Mouse (Mus musculus) liver, embryonic 18 days (tissue): ENCODE measurements around the gene Cpt1c. TPM values are rescaled to one million over a fixed set of nuclear protein-coding genes. Genes with fewer than 3 reads are reported as not detected.

Experiments used
- polyA plus RNA-seq: library from polyadenylated mRNA; depleted of rRNA; stranded (reverse); fragments of >200 nt; gene quantifications from 2 replicates; pipeline ENCODE4 v1.2.3, GENCODE M21; 2012; rRNA removed

The Cpt1c gene
- polyA plus RNA-seq = 2.3 and 2.6 TPM in 2 replicates

DNA sequence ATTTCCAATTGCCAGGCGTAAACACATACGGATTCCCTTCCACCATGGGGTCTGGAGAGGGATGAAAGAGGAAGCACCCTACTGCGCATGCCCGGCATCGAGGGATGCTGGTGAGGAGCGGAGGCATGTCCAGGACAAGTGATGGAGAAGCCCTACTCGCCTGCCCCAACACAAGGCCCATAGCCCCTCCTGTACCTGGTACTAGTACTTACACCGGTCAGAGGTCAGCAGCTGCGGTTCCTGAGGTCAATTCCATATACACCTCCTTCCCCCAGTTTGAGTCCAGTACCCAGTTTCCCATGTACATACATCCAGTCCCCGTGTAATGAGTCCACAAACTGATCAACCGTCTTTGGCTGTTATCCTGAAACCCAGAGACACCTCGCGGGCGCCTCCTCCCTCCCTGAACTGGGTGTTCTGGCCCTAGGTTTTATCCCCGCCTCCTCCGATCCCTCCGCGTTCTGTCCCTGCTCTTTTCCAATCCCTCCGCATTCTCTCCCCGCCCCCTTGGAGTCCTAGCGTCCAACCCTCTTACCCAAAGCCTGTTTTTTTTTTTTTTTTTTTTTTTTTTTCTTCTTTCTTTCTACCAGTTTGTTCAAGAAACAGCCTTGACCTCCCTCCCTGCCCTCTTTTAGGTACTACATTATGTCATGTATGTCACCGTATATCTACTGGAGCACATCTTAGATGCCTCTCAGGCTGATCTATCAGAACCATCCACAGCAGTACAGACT lies at the start of gene Cpt1c:
Cpt1c (minus strand) TSS at position 469 of the 734 bp plus-strand sequence.

DNA sequence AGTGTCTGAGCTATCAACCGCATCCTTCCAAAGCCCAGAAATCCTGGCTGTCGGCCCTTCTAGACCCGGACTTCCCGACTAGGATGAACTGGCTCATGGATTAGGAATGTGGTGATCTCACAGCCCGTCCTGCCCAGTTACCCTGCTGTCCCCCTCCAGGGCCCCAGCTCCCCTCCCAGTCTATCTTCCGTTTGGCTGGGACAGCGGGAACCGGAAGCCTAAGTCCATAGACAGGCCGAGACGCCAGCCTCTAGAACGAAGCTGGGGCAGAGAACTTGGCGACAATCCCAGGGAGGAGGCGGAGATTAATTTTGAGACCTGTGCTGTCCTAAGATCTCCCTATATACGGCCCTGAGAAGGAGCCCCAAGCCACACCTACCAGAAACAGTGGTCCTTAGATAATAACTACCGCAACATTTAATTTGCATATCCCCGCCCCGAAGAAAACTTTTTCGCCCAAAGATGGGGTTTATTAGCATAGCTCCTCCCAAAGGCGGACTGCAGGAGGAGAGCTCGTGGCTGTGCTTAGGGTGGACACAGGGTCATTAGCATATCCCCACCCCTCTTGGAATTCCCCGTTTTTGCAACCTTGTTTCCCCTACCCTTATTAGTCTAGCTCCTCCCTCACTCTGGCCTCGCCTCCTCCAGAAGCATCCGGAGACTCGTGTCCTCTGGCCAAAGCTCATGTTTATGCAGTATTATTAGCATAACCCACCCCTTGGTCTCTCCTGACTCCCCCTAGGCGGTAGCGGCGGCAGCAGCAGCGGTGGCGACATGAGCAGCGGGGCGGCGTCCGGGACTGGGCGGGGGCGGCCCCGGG lies 42.8 kb upstream of the Cpt1c start, which contains the start of gene Rras:
Rras (plus strand) TSS at position 720 of the 820 bp plus-strand sequence.

DNA sequence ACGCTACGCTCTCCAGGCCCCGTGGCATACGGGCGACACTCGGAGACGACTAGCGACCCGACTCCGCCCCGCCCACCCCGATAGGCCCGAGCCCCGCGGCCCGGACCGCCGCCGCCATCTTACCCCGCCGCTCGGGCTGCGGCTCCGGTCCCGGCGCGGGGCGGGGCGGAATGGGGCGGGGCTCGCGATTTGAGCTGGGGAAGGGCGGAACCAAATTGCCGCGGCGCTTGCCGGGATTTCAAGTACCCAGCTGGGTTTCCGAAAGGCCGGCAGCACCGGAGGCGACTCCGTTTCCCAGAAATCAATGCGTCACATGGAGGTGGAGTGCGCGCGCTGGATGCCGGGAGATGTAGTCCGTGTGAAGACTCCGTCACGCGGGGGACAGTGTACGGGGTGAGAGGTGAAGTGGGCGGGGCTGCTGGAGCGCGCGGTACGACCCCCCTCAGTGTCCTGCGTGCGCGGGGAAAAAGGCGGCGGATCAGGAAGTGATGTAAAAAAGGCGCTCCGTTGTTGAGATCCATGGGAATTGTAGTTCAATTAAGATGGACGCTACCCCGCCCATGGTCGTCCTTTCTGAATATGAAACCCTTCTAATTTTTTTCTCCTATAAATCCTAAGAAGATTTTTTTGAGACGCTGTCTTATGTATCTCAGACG lies 41.4 kb upstream of the Cpt1c start, which contains the start of gene Scaf1:
Scaf1 (minus strand) TSS at position 407 of the 656 bp plus-strand sequence.

DNA sequence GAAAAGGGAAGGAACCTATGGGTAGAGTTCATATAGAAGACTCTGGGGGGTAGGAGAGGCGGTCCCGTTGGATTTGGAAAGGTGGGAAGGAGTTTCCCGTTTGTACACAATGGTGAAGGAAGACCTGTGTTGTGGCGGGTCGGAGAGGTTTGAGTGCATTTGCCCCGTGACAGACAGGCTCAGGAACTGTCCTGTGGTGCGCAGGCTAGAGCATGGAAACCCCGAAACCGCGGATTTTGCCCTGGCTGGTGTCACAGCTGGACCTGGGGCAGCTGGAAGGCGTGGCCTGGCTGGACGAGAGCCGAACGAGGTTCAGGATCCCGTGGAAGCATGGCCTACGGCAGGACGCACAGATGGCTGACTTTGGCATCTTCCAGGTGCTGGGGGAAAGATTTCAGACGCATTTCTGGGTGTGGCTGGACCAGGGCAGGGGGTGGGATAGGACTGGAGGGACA lies 23.9 kb upstream of the Cpt1c start, which contains the start of gene Bcl2l12:
Bcl2l12 (minus strand) TSS at position 212 of the 455 bp plus-strand sequence.

DNA sequence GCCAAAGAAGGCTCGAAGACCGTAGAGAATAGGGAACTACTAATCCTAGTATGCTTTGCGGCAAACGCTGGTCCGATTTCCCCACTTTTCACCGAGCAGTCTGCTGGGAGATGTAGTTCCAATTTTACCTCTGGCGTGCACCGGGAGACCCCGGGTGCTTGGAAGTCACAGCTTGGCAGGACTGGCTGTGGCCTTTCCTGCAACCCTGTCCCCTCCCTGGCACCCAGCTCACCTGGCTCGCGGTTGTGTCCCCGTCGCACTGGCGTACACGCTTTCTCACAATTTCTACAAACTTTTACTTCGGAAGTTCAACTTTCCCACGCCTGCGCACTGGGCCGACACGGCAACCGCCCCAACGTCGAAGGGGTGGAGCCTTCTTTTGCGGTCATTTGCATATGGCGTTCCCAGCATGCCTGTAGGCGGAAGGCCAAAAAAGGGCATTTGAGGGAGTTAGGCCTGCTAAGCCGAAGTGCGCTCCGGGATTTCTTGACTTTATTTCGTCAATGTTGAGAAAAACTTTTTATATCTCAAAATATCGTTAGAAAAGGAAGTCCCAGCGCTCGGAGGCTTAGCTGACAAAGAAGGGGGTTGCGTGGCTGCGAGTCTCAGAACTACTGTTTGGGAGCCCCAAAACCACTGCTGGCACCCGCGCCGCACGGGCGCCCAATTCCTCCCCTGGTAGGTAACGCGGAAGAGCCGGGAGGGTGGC lies 22.7 kb upstream of the Cpt1c start, which contains the start of gene Irf3:
Irf3 (plus strand) TSS at position 418 of the 709 bp plus-strand sequence.

DNA sequence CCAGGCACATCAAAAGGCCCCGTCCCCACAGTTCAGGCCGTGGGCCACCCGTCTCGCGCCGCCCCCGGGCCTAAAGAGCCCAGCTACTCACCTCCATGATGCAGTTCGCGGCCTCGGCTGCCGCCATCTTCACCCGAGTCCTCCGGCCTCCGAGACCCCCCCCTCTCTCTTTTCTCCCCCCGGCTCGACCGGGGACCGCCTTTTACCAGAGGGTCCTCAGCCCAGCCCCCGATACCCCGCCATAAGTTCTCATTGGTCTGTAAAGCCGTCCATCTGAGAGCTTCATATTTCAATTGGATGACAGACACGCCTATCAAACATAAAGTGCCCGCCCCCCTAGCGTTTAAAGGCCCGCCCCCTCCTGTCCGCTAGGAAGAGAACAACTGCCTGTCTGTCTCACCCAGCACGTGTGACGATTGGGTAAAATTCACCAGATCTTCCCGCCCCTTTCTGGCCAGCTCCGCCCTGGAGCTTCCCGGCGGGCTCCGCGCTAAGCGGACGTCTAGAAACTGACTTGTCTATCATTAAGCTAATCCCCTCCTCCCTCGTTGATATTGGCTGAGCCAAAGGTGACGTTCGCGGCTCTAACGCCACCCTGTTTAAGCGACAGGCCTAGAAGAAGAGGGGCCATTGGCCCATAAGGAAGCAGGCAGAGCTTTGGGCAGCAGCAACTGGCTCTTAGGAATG lies 11.7 kb upstream of the Cpt1c start, which contains the start of gene Prmt1:
Prmt1 (minus strand) TSS at position 377 of the 687 bp plus-strand sequence.

DNA sequence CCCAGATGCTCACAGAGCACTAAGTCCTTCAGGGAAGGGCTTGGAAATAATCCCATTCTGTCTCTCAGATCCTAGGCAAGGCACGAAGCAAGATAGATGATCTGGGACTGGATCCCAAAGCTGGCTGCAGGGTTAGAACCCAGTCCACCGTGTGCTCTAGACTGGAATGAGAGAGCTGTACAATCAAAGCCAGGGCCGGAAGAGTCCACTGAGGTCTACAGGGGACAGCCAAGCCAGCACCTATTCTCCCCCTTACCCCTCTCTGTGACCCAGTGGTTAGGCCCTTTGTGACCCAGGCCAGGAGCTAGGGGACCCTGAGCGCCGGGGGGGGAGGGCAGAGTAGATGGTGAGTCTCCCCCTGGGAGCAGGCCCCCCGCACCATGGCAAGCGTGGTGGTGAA lies 31.7 kb downstream of the Cpt1c start, which contains the start of gene Tsks:
Tsks (plus strand) TSS at position 301 of the 400 bp plus-strand sequence.

DNA sequence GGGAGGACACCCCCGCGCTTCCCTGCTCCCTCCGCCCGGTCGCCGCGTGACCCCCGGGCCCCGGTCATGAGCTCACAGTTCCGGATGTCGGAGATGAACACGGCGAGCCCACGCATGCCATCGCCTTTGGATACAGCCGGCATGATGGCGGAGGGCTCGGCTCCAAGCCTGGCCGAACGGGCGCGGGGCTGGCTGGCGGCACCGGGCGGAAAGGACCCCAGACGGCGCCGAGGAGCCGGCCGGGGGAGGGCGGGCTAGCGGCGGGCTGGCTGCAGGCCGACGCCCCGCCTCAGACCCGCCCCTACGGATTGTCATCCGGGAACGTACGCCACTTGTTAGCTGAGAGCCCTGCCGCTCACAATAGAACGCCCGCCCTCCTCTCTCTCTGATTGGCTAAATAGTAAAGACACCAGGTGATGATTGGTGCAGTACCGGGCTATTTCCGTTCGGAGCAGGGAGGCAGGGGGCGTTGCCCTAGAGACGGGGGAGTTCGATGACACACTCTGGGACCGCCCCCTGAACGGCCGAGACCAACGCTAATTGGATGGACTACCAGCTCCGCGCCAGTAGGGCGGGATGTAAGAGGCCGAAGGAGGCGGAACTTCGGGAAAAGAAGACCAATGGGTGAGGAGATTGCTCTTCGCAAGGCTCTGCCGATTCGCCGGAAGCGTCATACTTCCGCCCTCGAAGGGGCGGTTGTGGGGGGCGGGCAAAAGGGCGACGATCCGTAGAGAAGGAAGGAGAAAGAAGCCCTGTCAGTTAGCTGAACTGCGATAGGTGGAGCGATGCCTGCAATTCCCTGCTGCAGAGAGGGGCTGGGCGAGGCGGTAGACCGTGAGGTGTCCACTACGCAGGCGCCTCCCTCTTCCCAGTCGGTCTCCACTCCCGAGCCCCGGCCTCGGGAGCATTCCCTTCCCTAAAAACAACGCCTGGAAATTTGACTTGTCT lies 45.2 kb downstream of the Cpt1c start, which contains the start of gene Ap2a1:
Ap2a1 (minus strand) TSS at position 293 of the 948 bp plus-strand sequence.

Other genes with a start within 250 kb of the Cpt1c start
- gene Vrk3, start 226.4 kb downstream of the Cpt1c start, polyA plus RNA-seq = 18.9 and 21.4 TPM in 2 replicates
- gene Zfp473, start 223.8 kb downstream of the Cpt1c start, polyA plus RNA-seq = 0.48 and 0.58 TPM in 2 replicates
- gene Nup62, start 158.8 kb downstream of the Cpt1c start, polyA plus RNA-seq = 20.2 and 22.4 TPM in 2 replicates
- gene Il4i1, start 158.5 kb downstream of the Cpt1c start, polyA plus RNA-seq = 0.38 TPM in 2 replicates
- gene Atf5, start 158.2 kb downstream of the Cpt1c start, polyA plus RNA-seq = 247 and 266 TPM in 2 replicates
- gene Akt1s1, start 125.9 kb downstream of the Cpt1c start, polyA plus RNA-seq = 35.6 and 37.3 TPM in 2 replicates
- 21.1 and 23.3 TPM in 2 replicates for gene Tbc1d17, start 125.8 kb downstream of the Cpt1c start, polyA plus RNA-seq
- gene Pnkp, start 117.7 kb downstream of the Cpt1c start, polyA plus RNA-seq = 18.0 and 24.6 TPM in 2 replicates
- 48.6 and 56.2 TPM in 2 replicates for gene Ptov1, start 105.1 kb downstream of the Cpt1c start, polyA plus RNA-seq
- gene Med25, start 82.1 kb downstream of the Cpt1c start, polyA plus RNA-seq = 26.0 and 30.9 TPM in 2 replicates
- 6.4 and 7.8 TPM in 2 replicates for gene Fuz, start 78.8 kb downstream of the Cpt1c start, polyA plus RNA-seq
- 33.1 and 39.3 TPM in 2 replicates for gene Ap2a1, start 45.4 kb downstream of the Cpt1c start, polyA plus RNA-seq
- 0.02 TPM in 1 of 2 replicates, not detected in the other for gene Tsks, start 31.6 kb downstream of the Cpt1c start, polyA plus RNA-seq
- gene Prmt1, start 11.7 kb upstream of the Cpt1c start, polyA plus RNA-seq = 105 and 112 TPM in 2 replicates
- 50.0 and 54.3 TPM in 2 replicates for gene Irf3, start 22.8 kb upstream of the Cpt1c start, polyA plus RNA-seq
- 9.0 and 9.5 TPM in 2 replicates for gene Bcl2l12, start 23.9 kb upstream of the Cpt1c start, polyA plus RNA-seq
- 13.5 and 17.4 TPM in 2 replicates for gene Scaf1, start 41.5 kb upstream of the Cpt1c start, polyA plus RNA-seq
- gene Rras, start 43.1 kb upstream of the Cpt1c start, polyA plus RNA-seq = 41.8 and 53.8 TPM in 2 replicates
- 1.1 and 1.7 TPM in 2 replicates for gene Prr12, start 78.0 kb upstream of the Cpt1c start, polyA plus RNA-seq
- gene Nosip, start 87.6 kb upstream of the Cpt1c start, polyA plus RNA-seq = 24.0 and 24.4 TPM in 2 replicates
- 17.7 and 19.5 TPM in 2 replicates for gene Prrg2, start 87.8 kb upstream of the Cpt1c start, polyA plus RNA-seq
- 18.6 and 20.0 TPM in 2 replicates for gene Rcn3, start 117.4 kb upstream of the Cpt1c start, polyA plus RNA-seq
- gene Fcgrt, start 129.0 kb upstream of the Cpt1c start, polyA plus RNA-seq = 64.9 and 71.1 TPM in 2 replicates
- gene Rps11, start 149.6 kb upstream of the Cpt1c start, polyA plus RNA-seq = 256 and 267 TPM in 2 replicates
- gene Rpl13a, start 153.9 kb upstream of the Cpt1c start, polyA plus RNA-seq = 1,073 and 1,547 TPM in 2 replicates
- 0.05 and 0.17 TPM in 2 replicates for gene Gm45713, start 161.4 kb upstream of the Cpt1c start, polyA plus RNA-seq
- gene Flt3l, start 161.6 kb upstream of the Cpt1c start, polyA plus RNA-seq = 7.5 and 8.3 TPM in 2 replicates
- gene Pih1d1, start 179.5 kb upstream of the Cpt1c start, polyA plus RNA-seq = 32.5 and 35.0 TPM in 2 replicates
- gene Aldh16a1, start 179.7 kb upstream of the Cpt1c start, polyA plus RNA-seq = 20.1 and 26.3 TPM in 2 replicates
- 0.01 TPM in 2 replicates for gene Slc17a7, start 189.1 kb upstream of the Cpt1c start, polyA plus RNA-seq
- gene Gfy, start 204.7 kb upstream of the Cpt1c start, polyA plus RNA-seq = not detected in 2 replicates
- gene Pth2, start 206.1 kb upstream of the Cpt1c start, polyA plus RNA-seq = not detected in 2 replicates
- gene Ccdc155, start 230.0 kb upstream of the Cpt1c start, polyA plus RNA-seq = 0.04 and 0.05 TPM in 2 replicates
- 0.42 and 0.52 TPM in 2 replicates for gene Dkkl1, start 237.3 kb upstream of the Cpt1c start, polyA plus RNA-seq
- gene Tead2, start 240.9 kb upstream of the Cpt1c start, polyA plus RNA-seq = 21.0 and 23.1 TPM in 2 replicates